Mouse (Mus musculus) heart, adult 2 months (tissue): ENCODE measurements around the gene Pigb. TPM values are rescaled to one million over a fixed set of nuclear protein-coding genes. Genes with fewer than 3 reads are reported as not detected.
A peak's percentile ranks its signal among the peaks of the same experiment; 100 is the strongest.

ENCODE experiments used
- DNase-seq, 2 experiments: peaks; one replicate each; pipeline ENCODE4 v3.0.0; 2021
- H3K27ac ChIP-seq: fragments of 200-600 bp; 2 replicates; pipeline ENCODE4 v1.8.1; 2022
- H3K27me3 ChIP-seq: fragments of 200-500 bp; 2 replicates; pipeline ENCODE4 v1.6.1; 2012; ENCODE audit warnings: mild to moderate bottlenecking, low read length, inconsistent platforms, mixed read lengths; ENCODE audit not compliant: control insufficient read depth, insufficient read depth
- H3K36me3 ChIP-seq: fragments of 200-500 bp; 2 replicates; pipeline ENCODE4 v1.6.1; 2012; ENCODE audit warnings: low read length, inconsistent platforms; ENCODE audit not compliant: control insufficient read depth, insufficient read depth
- H3K4me1 ChIP-seq: fragments of 200-500 bp; 2 replicates; pipeline ENCODE4 v1.6.1; 2011; ENCODE audit warnings: low read length; ENCODE audit not compliant: control insufficient read depth, insufficient read depth
- H3K4me3 ChIP-seq: fragments of 200-600 bp; 2 replicates; pipeline ENCODE4 v1.8.1; 2022
- H3K79me2 ChIP-seq: fragments of 200-500 bp; replicated peaks from 2 replicates; pipeline ENCODE4 v1.6.1; 2012; ENCODE audit warnings: mild to moderate bottlenecking, inconsistent platforms, low read length, moderate library complexity, mixed read lengths; ENCODE audit not compliant: control insufficient read depth, insufficient read depth
- H3K9ac ChIP-seq: fragments of 200-500 bp; 2 replicates; pipeline ENCODE4 v1.6.1; 2012; ENCODE audit warnings: low read depth, mild to moderate bottlenecking, control low read depth, inconsistent platforms, low read length, mixed read lengths
- CTCF ChIP-seq: fragments of 200-600 bp; IDR thresholded peaks from 2 replicates; pipeline ENCODE4 v1.8.1; 2022; ENCODE audit warnings: antibody characterized with exemption, mild to moderate bottlenecking, moderate library complexity
- EP300 ChIP-seq: fragments of 200-500 bp; IDR thresholded peaks from 2 replicates; pipeline ENCODE4 v1.6.1; 2011; ENCODE audit warnings: low read depth, low read length, control low read depth; ENCODE audit not compliant: insufficient read depth
- POLR2A ChIP-seq: fragments of 200-500 bp; IDR thresholded peaks from 2 replicates; pipeline ENCODE4 v1.6.1; 2011; ENCODE audit warnings: mild to moderate bottlenecking, low read depth, low read length, control low read depth; ENCODE audit not compliant: insufficient read depth
- WGBS: fragments of 180-500 bp; shearing (Covaris S2); methylation state at CpG from one replicate; pipeline ENCODE4 v1.1.7; 2018; 5-methylcytosine and 5-hydroxymethylcytosine counted together
- intact Hi-C: fragments of 180-260 bp; cut with DNase I; formaldehyde crosslinking; loops from one replicate; pipeline ENCODE4 v1.15.1; 2025
- polyA plus RNA-seq: library from polyadenylated mRNA; depleted of rRNA; stranded (reverse); fragments of >200 nt; gene quantifications from 2 replicates; pipeline ENCODE4 v1.2.3, GENCODE M21; 2012
- total RNA-seq, 2 experiments: library from RNA; stranded (reverse); gene quantifications; 2 replicates each; pipeline ENCODE4 v1.2.3; 2021

The Pigb gene
- total and polyA plus RNA-seq, 3 experiments = 1.6 to 4.5 (median 2.2) TPM

DNA sequence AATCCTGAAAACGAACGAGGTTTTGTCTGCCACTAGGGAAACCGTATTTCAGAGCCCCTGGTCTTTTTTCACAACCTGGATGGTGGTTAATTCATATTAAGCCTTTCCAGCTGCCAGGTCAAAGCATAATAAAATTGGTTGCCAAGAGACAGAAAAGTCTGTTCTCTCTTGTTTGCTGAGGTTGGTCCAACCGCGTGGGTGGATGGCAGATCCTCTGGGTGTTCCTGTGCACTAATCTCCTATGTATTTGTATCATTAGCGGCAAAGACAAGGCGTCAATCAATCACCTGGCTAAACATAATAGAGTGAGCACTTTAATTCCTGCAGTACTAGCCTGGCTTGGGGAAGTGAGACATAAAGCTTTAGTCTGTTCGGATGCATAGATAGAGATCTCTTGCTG, 10.4 kb upstream of the Pigb start:
- no peaks in the 10 kb centered on the region for H3K36me3 ChIP-seq
- peaks cover 5% of the 10 kb centered on the region for H3K4me1 ChIP-seq
- H3K9ac ChIP-seq = no peak overlapping the region
- intact Hi-C loops = no loop called here
- no peak for TF ChIP-seq EP300
- no peak for TF ChIP-seq CTCF
- no peak for TF ChIP-seq POLR2A
- DNase-seq = no peak
- no peak overlapping the region for H3K27ac ChIP-seq
- no peaks in the 10 kb centered on the region for H3K79me2 ChIP-seq
- WGBS = 62% methylated on average over 8 of the region's 8 CpGs
- H3K4me3 ChIP-seq = no peak overlapping the region
- no peaks in the 10 kb centered on the region for H3K27me3 ChIP-seq

GRCm38 (mm10) chr9:73049833-73050232, 9.7 kb upstream of the Pigb start:
- no peak overlapping the region for H3K27ac ChIP-seq
- no peaks in the 10 kb centered on the region for H3K36me3 ChIP-seq
- no peak overlapping the region for H3K4me3 ChIP-seq
- intact Hi-C loops = no loop called here
- H3K9ac ChIP-seq = no peak overlapping the region
- no peak for DNase-seq
- peaks cover 2% of the 10 kb centered on the region; the same call in 1 of the 2 replicates for H3K4me1 ChIP-seq
- H3K79me2 ChIP-seq = no peaks in the 10 kb centered on the region
- TF ChIP-seq POLR2A (no peak), CTCF (no peak), EP300 (no peak)
- H3K27me3 ChIP-seq = no peaks in the 10 kb centered on the region
- 44% methylated on average over 5 of the region's 5 CpGs for WGBS

DNA sequence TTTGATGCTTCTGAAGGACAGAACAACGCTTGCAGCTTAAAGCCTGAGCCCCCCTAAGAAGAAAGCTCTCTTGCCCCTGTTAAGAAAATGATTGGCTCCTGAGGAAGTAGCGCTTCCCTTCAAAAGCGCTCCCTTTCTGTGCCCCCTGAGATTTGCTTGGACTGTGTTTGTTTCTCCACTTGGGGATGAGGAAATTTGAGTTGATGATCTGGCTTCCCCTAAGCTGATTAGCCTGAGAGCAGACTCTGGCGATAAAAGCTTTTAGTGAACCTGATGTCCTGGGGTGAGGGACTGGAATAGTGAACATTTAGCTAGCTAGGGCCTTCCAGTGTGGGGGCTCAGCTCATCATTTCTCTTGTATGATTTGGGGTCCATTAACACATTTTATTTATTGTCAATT, 8.7 kb upstream of the Pigb start:
- WGBS = 12% methylated on average over 4 of the region's 4 CpGs
- TF ChIP-seq CTCF (no peak), POLR2A (no peak), EP300 (no peak)
- Histone ChIP-seq H3K4me1 (peaks cover 1% of the 10 kb centered on the region; the same call in 1 of the 2 replicates), H3K27me3 (no peaks in the 10 kb centered on the region), H3K79me2 (no peaks in the 10 kb centered on the region), H3K36me3 (no peaks in the 10 kb centered on the region), H3K27ac (no peak overlapping the region), H3K9ac (no peak overlapping the region), H3K4me3 (no peak overlapping the region)
- intact Hi-C loops = no loop called here
- no peak for DNase-seq

- Histone ChIP-seq H3K4me3 (no peak overlapping the region), H3K9ac (no peak overlapping the region), H3K36me3 (no peaks in the 10 kb centered on the region), H3K27me3 (no peaks in the 10 kb centered on the region), H3K79me2 (no peaks in the 10 kb centered on the region), H3K4me1 (peaks cover 1% of the 10 kb centered on the region; the same call in 1 of the 2 replicates), H3K27ac (no peak overlapping the region)
- intact Hi-C loops = no loop called here
- no peak for DNase-seq
- WGBS = 79% methylated on average over 2 of the region's 2 CpGs
- TF ChIP-seq CTCF = no peak
- TF ChIP-seq EP300 = no peak
- no peak for TF ChIP-seq POLR2A
Observed at GRCm38 (mm10) chr9:73047906-73048305, 7.7 kb upstream of the Pigb start.

DNA sequence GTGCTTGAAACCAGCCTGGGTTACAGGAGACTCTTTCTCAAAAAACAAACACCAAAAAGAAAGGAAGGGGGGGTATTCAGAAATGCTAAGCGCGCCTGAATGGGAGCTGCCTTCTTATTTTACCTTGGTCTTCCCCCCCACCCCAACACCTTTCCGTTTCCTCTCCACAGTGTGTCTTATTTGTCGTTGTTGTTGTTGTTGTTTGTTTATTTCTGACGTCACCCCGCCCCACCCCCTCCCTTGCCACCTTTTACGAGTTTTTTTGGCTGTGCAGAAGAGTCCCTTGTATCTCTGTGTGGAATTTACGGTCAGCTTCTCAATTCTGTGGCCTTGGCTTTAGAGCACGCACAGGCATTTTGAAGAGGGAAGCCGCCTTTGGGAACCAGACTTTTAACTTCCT, 5.5 kb upstream of the Pigb start:
- Histone ChIP-seq H3K27ac (no peak overlapping the region; the same call in 1 of the 2 replicates), H3K79me2 (no peaks in the 10 kb centered on the region), H3K36me3 (no peaks in the 10 kb centered on the region), H3K9ac (no peak overlapping the region; the same call in 1 of the 2 replicates), H3K4me3 (no peak overlapping the region), H3K27me3 (no peaks in the 10 kb centered on the region), H3K4me1 (peaks cover 1% of the 10 kb centered on the region; the same call in 1 of the 2 replicates)
- intact Hi-C loops = loop anchor here (2.0 kb wide), 1 partner anchor 21 kb away; no protein-coding TSS in a partner anchor
- no peak for DNase-seq
- TF ChIP-seq CTCF (no peak), POLR2A (no peak), EP300 (no peak)
- WGBS = 67% methylated on average over 10 of the region's 10 CpGs

GRCm38 (mm10) chr9:73045204-73045603, 5.0 kb upstream of the Pigb start:
- DNase-seq = peak in 1 of 2 experiments; percentile 10
- H3K27ac ChIP-seq = peak overlapping the region; percentile 64
- intact Hi-C loops = loop anchor here (2.0 kb wide), 1 partner anchor 22 kb away; no protein-coding TSS in a partner anchor

More at GRCm38 (mm10) chr9:73045204-73045603, 5.0 kb upstream of the Pigb start:
- H3K4me1 ChIP-seq = peaks cover 3% of the 10 kb centered on the region
- no peaks in the 10 kb centered on the region for H3K36me3 ChIP-seq
- peak overlapping the region; percentile 47 for H3K4me3 ChIP-seq
- 15% methylated on average over 7 of the region's 7 CpGs for WGBS
- H3K79me2 ChIP-seq = no peaks in the 10 kb centered on the region
- H3K27me3 ChIP-seq = no peaks in the 10 kb centered on the region
- peak overlapping the region; percentile 86 for H3K9ac ChIP-seq
- TF ChIP-seq POLR2A (no peak), EP300 (no peak), CTCF (no peak)
